Mouse (Mus musculus) midbrain, embryonic 13.5 days (tissue): ENCODE results near the gene Npw. TPM values are rescaled to one million over a fixed set of nuclear protein-coding genes. Genes with fewer than 3 reads are reported as not detected.
A peak's percentile ranks its signal among the peaks of the same experiment; 100 is the strongest.

ENCODE experiments used
- ATAC-seq: fragments of 200-750 bp; cut with Nextera tagmentation; 2 replicates; pipeline ENCODE4 v1.8.0; 2017; ENCODE audit warnings: mild to moderate bottlenecking, moderate TSS enrichment, moderate library complexity
- H3K27ac ChIP-seq: fragments of 300-500 bp; sonication (generic); 2 replicates; pipeline ENCODE4 v1.5.1; 2015; ENCODE audit warnings: inconsistent platforms, mild to moderate bottlenecking, moderate library complexity
- H3K27me3 ChIP-seq: fragments of 300-500 bp; sonication (generic); 2 replicates; pipeline ENCODE4 v1.6.1; 2015; ENCODE audit warnings: mild to moderate bottlenecking, inconsistent platforms
- H3K36me3 ChIP-seq: fragments of 300-500 bp; sonication (generic); 2 replicates; pipeline ENCODE4 v1.6.1; 2015; ENCODE audit warnings: mild to moderate bottlenecking, inconsistent platforms
- H3K4me1 ChIP-seq: fragments of 300-500 bp; sonication (generic); replicated peaks from 2 replicates; pipeline ENCODE4 v1.6.1; 2015; ENCODE audit warnings: inconsistent platforms
- H3K4me2 ChIP-seq: fragments of 300-500 bp; sonication (generic); replicated peaks from 2 replicates; pipeline ENCODE4 v1.6.1; 2015; ENCODE audit warnings: moderate library complexity, mild to moderate bottlenecking, inconsistent platforms
- H3K4me3 ChIP-seq: fragments of 300-500 bp; sonication (generic); replicated peaks from 2 replicates; pipeline ENCODE4 v1.5.1; 2015; ENCODE audit warnings: mild to moderate bottlenecking, inconsistent platforms
- H3K9ac ChIP-seq: fragments of 300-500 bp; sonication (generic); replicated peaks from 2 replicates; pipeline ENCODE4 v1.6.1; 2015; ENCODE audit warnings: mild to moderate bottlenecking, inconsistent platforms
- H3K9me3 ChIP-seq: fragments of 300-500 bp; sonication (generic); 2 replicates; pipeline ENCODE4 v1.6.1; 2016; ENCODE audit warnings: mild to moderate bottlenecking, inconsistent platforms
- WGBS: fragments of 180-500 bp; shearing (Covaris S2); methylation state at CpG from one replicate; pipeline ENCODE4 v1.1.7; 2015; 5-methylcytosine and 5-hydroxymethylcytosine counted together
- polyA plus RNA-seq: library from polyadenylated mRNA; unstranded; fragments of >200 nt; fragmentation: Nextera tagmentation; extraction: Ambion mirVana; gene quantifications from 2 replicates; pipeline ENCODE4 v1.2.1, GENCODE M21; 2015

The Npw gene
- polyA plus RNA-seq, result not detected in 2 replicates

GRCm38 (mm10) chr17:24658017-24658758 is at the start of gene Npw:
TSS of gene Npw (minus strand) at chr17:24658457.
- ATAC-seq, result peak; percentile 65
- no peaks in the 10 kb centered on the region for H3K9me3 ChIP-seq
- H3K27ac ChIP-seq, result no peak within 1 kb of the TSS
- H3K4me1 ChIP-seq, result peaks cover 14% of the 10 kb centered on the region
- peak within 1 kb of the TSS; percentile 59 for H3K4me2 ChIP-seq
- peaks cover 54% of the 10 kb centered on the region for H3K27me3 ChIP-seq
- H3K9ac ChIP-seq, result peak within 1 kb of the TSS; percentile 51
- H3K4me3 ChIP-seq, result peak within 1 kb of the TSS; percentile 36
- no peaks in the 10 kb centered on the region for H3K36me3 ChIP-seq
- 2% methylated on average over 47 of the region's 47 CpGs for WGBS

GRCm38 (mm10) chr17:24707801-24708425 is 49.7 kb upstream of the Npw start:
- peaks cover 19% of the 10 kb centered on the region for H3K4me1 ChIP-seq
- H3K27ac ChIP-seq, result peak overlapping the region; percentile 70
- H3K4me3 ChIP-seq, result peak overlapping the region; percentile 64
- peaks cover 24% of the 10 kb centered on the region for H3K36me3 ChIP-seq
- H3K4me2 ChIP-seq, result peak overlapping the region; percentile 89
- peak; percentile 72 for ATAC-seq
- H3K9me3 ChIP-seq, result no peaks in the 10 kb centered on the region
- peak overlapping the region; percentile 71 for H3K9ac ChIP-seq
- WGBS, result 6% methylated on average over 24 of the region's 24 CpGs
- H3K27me3 ChIP-seq, result no peaks in the 10 kb centered on the region

- Histone ChIP-seq H3K4me3 (peak within 1 kb of the TSS; percentile 64), H3K4me1 (peaks cover 19% of the 10 kb centered on the region), H3K4me2 (peak within 1 kb of the TSS; percentile 89), H3K36me3 (peaks cover 32% of the 10 kb centered on the region), H3K27me3 (no peaks in the 10 kb centered on the region), H3K27ac (peak within 1 kb of the TSS; percentile 70), H3K9me3 (no peaks in the 10 kb centered on the region), H3K9ac (peak within 1 kb of the TSS; percentile 71)
- peak; percentile 92 for ATAC-seq
- 4% methylated on average over 32 of the region's 32 CpGs for WGBS
These were observed 48.9 kb upstream of the Npw start, which contains the start of gene Tbl3 for GRCm38 (mm10) chr17:24706982-24707800. TSS of gene Tbl3 (minus strand) at chr17:24707660.

GRCm38 (mm10) chr17:24705821-24706220 is 47.6 kb upstream of the Npw start:
- H3K27me3 ChIP-seq, result no peaks in the 10 kb centered on the region
- H3K4me1 ChIP-seq, result peaks cover 19% of the 10 kb centered on the region
- peaks cover 45% of the 10 kb centered on the region for H3K36me3 ChIP-seq
- ATAC-seq, result no peak
- no peak overlapping the region for H3K4me2 ChIP-seq
- H3K9me3 ChIP-seq, result no peaks in the 10 kb centered on the region
- no peak overlapping the region for H3K4me3 ChIP-seq
- no peak overlapping the region for H3K9ac ChIP-seq
- H3K27ac ChIP-seq, result no peak overlapping the region
- 89% methylated on average over 3 of the region's 3 CpGs for WGBS

- H3K27me3 ChIP-seq, result no peaks in the 10 kb centered on the region; the same call in 1 of the 2 replicates
- no peaks in the 10 kb centered on the region for H3K9me3 ChIP-seq
- WGBS, result 92% methylated on average over 9 of the region's 9 CpGs
- H3K4me1 ChIP-seq, result peaks cover 15% of the 10 kb centered on the region
- H3K4me3 ChIP-seq, result no peak overlapping the region
- no peak overlapping the region for H3K27ac ChIP-seq
- no peak overlapping the region for H3K4me2 ChIP-seq
- peaks cover 61% of the 10 kb centered on the region for H3K36me3 ChIP-seq
- ATAC-seq, result no peak
- no peak overlapping the region for H3K9ac ChIP-seq
These were observed 43.0 kb upstream of the Npw start for GRCm38 (mm10) chr17:24701251-24701650.

- no peak for ATAC-seq
- no peak overlapping the region for H3K4me3 ChIP-seq
- WGBS, result 85% methylated on average over 2 of the region's 2 CpGs
These were observed 41.2 kb upstream of the Npw start for GRCm38 (mm10) chr17:24699473-24699872.

GRCm38 (mm10) chr17:24698715-24699114 is 40.5 kb upstream of the Npw start:
- H3K4me1 ChIP-seq, result peaks cover 24% of the 10 kb centered on the region
- H3K4me2 ChIP-seq, result no peak overlapping the region
- WGBS, result 68% methylated on average over 9 of the region's 9 CpGs
- no peak for ATAC-seq
- no peaks in the 10 kb centered on the region; the same call in 1 of the 2 replicates for H3K27me3 ChIP-seq
- H3K9ac ChIP-seq, result 0 out of 2 replicates have a peak overlapping the region, but pooled peaks have one; percentile 19
- peaks cover 42% of the 10 kb centered on the region for H3K36me3 ChIP-seq
- H3K4me3 ChIP-seq, result no peak overlapping the region
- H3K9me3 ChIP-seq, result no peaks in the 10 kb centered on the region
- H3K27ac ChIP-seq, result no peak overlapping the region

More at GRCm38 (mm10) chr17:24699473-24699872, 41.2 kb upstream of the Npw start:
- no peak overlapping the region for H3K27ac ChIP-seq
- H3K27me3 ChIP-seq, result no peaks in the 10 kb centered on the region; the same call in 1 of the 2 replicates
- peaks cover 20% of the 10 kb centered on the region for H3K4me1 ChIP-seq
- H3K9me3 ChIP-seq, result no peaks in the 10 kb centered on the region
- no peak overlapping the region for H3K9ac ChIP-seq
- peaks cover 49% of the 10 kb centered on the region for H3K36me3 ChIP-seq
- H3K4me2 ChIP-seq, result no peak overlapping the region

- Histone ChIP-seq H3K4me3 (no peak overlapping the region), H3K27me3 (no peaks in the 10 kb centered on the region; the same call in 1 of the 2 replicates), H3K9me3 (no peaks in the 10 kb centered on the region), H3K9ac (no peak overlapping the region), H3K27ac (no peak overlapping the region), H3K36me3 (peaks cover 42% of the 10 kb centered on the region), H3K4me1 (peaks cover 24% of the 10 kb centered on the region), H3K4me2 (no peak overlapping the region)
- ATAC-seq, result no peak
- WGBS, result 22% methylated on average over 5 of the region's 5 CpGs
These were observed 39.7 kb upstream of the Npw start for GRCm38 (mm10) chr17:24697985-24698384.

- Histone ChIP-seq H3K27me3 (peaks cover under 1% of the 10 kb centered on the region), H3K9me3 (no peaks in the 10 kb centered on the region), H3K4me1 (peaks cover 26% of the 10 kb centered on the region), H3K4me3 (peak within 1 kb of the TSS; percentile 73), H3K27ac (peak within 1 kb of the TSS; percentile 90), H3K4me2 (peak within 1 kb of the TSS; percentile 68), H3K9ac (peak within 1 kb of the TSS; percentile 82), H3K36me3 (peaks cover 36% of the 10 kb centered on the region)
- ATAC-seq, result peak; percentile 92
- WGBS, result under 1% methylated on average over 57 of the region's 76 CpGs
These were observed 37.9 kb upstream of the Npw start, which contains the start of the genes Gfer and Noxo1 for GRCm38 (mm10) chr17:24696011-24696697. TSS of gene Gfer (minus strand) at chr17:24696156. TSS of gene Noxo1 (plus strand) at chr17:24696234.

- no peaks in the 10 kb centered on the region for H3K9me3 ChIP-seq
- peak overlapping the region; percentile 90 for H3K27ac ChIP-seq
- H3K4me2 ChIP-seq, result peak overlapping the region; percentile 68
- peaks cover 8% of the 10 kb centered on the region for H3K27me3 ChIP-seq
- ATAC-seq, result no peak; the same call in none of the 2 replicates
- H3K9ac ChIP-seq, result peak overlapping the region; percentile 82
- peak overlapping the region; percentile 73 for H3K4me3 ChIP-seq
- H3K4me1 ChIP-seq, result peaks cover 33% of the 10 kb centered on the region
- peaks cover 29% of the 10 kb centered on the region for H3K36me3 ChIP-seq
- WGBS, result 8% methylated on average over 45 of the region's 51 CpGs
These were observed 37.2 kb upstream of the Npw start for GRCm38 (mm10) chr17:24695326-24696010.

GRCm38 (mm10) chr17:24692385-24692784 is 34.1 kb upstream of the Npw start:
- H3K4me2 ChIP-seq, result no peak overlapping the region
- H3K27me3 ChIP-seq, result peaks cover 31% of the 10 kb centered on the region
- H3K36me3 ChIP-seq, result peaks cover 17% of the 10 kb centered on the region
- H3K4me3 ChIP-seq, result no peak overlapping the region
- no peaks in the 10 kb centered on the region for H3K9me3 ChIP-seq
- peaks cover 60% of the 10 kb centered on the region for H3K4me1 ChIP-seq
- H3K27ac ChIP-seq, result no peak overlapping the region
- H3K9ac ChIP-seq, result no peak overlapping the region
- ATAC-seq, result no peak
- WGBS, result 90% methylated on average over 5 of the region's 5 CpGs
